Mouse (Mus musculus): ENCODE results near the gene Nipsnap3a. TPM values are rescaled to one million over a fixed set of nuclear protein-coding genes. Genes with fewer than 3 reads are reported as not detected.

The Nipsnap3a gene
- total and polyA plus RNA-seq, 3 experiments = not detected

Other genes with a start within 250 kb of the Nipsnap3a start
- gene Olfr275, start 174.7 kb upstream of the Nipsnap3a start, total RNA-seq (2021) = not detected
- gene Olfr275, start 174.7 kb upstream of the Nipsnap3a start, polyA plus RNA-seq (2012; rRNA removed) = not detected in 2 replicates
- not detected for gene Olfr273, start 130.0 kb upstream of the Nipsnap3a start, total RNA-seq (2021)
- not detected in 2 replicates for gene Olfr273, start 130.0 kb upstream of the Nipsnap3a start, polyA plus RNA-seq (2012; rRNA removed)
- gene Olfr272, start 70.1 kb upstream of the Nipsnap3a start, total RNA-seq (2021) = not detected
- not detected in 2 replicates for gene Olfr272, start 70.1 kb upstream of the Nipsnap3a start, polyA plus RNA-seq (2012; rRNA removed)
- not detected for gene Olfr270, start 24.7 kb upstream of the Nipsnap3a start, total RNA-seq (2021)
- gene Olfr270, start 24.7 kb upstream of the Nipsnap3a start, polyA plus RNA-seq (2012; rRNA removed) = not detected in 2 replicates
- 10 to 100 TPM; 32.7 to 58.8 TPM for gene Nipsnap3b, start 22.6 kb downstream of the Nipsnap3a start, total RNA-seq (2021)
- gene Nipsnap3b, start 22.6 kb downstream of the Nipsnap3a start, polyA plus RNA-seq (2012; rRNA removed) = 46.2 and 61.3 TPM in 2 replicates
- 100 to 1,000 TPM; 137 to 213 TPM for gene Abca1, start 170.6 kb downstream of the Nipsnap3a start, total RNA-seq (2021)
- 15.7 and 27.8 TPM in 2 replicates for gene Abca1, start 170.6 kb downstream of the Nipsnap3a start, polyA plus RNA-seq (2012; rRNA removed)

All from adrenal gland, adult 2 months (tissue).